Mouse (Mus musculus): ENCODE measurements around the gene Ppl. TPM values are rescaled to one million over a fixed set of nuclear protein-coding genes. Genes with fewer than 3 reads are reported as not detected.

Gene Ppl
- polyA plus RNA-seq, 1 experiment from 2014 or later = 3.2 TPM

GRCm38 (mm10) chr16:5058114-5058513, 74.1 kb downstream of the Ppl start:
- 97% methylated on average over 1 of the region's 1 CpGs for WGBS
- H3K9me3 ChIP-seq (ENCODE audit: low read length) = no peaks in the 10 kb centered on the region
- ATAC-seq (ENCODE audit: low FRiP score, low TSS enrichment) = no peak
- H3K27me3 ChIP-seq (ENCODE audit: insufficient read depth, low read length) = no peaks in the 10 kb centered on the region
- H3K36me3 ChIP-seq (ENCODE audit: insufficient read depth, low read length) = peaks cover 47% of the 10 kb centered on the region
- H3K4me2 ChIP-seq (replicated peaks; ENCODE audit: low read depth, low read length) = no peak overlapping the region
- H3K27ac ChIP-seq (ENCODE audit: low read length) = no peak overlapping the region
- H3K4me3 ChIP-seq (ENCODE audit: low read length) = no peak overlapping the region
- H3K9ac ChIP-seq (replicated peaks; ENCODE audit: low read length) = no peak overlapping the region
- H3K4me1 ChIP-seq (ENCODE audit: insufficient read depth, low read length) = no peaks in the 10 kb centered on the region

DNA sequence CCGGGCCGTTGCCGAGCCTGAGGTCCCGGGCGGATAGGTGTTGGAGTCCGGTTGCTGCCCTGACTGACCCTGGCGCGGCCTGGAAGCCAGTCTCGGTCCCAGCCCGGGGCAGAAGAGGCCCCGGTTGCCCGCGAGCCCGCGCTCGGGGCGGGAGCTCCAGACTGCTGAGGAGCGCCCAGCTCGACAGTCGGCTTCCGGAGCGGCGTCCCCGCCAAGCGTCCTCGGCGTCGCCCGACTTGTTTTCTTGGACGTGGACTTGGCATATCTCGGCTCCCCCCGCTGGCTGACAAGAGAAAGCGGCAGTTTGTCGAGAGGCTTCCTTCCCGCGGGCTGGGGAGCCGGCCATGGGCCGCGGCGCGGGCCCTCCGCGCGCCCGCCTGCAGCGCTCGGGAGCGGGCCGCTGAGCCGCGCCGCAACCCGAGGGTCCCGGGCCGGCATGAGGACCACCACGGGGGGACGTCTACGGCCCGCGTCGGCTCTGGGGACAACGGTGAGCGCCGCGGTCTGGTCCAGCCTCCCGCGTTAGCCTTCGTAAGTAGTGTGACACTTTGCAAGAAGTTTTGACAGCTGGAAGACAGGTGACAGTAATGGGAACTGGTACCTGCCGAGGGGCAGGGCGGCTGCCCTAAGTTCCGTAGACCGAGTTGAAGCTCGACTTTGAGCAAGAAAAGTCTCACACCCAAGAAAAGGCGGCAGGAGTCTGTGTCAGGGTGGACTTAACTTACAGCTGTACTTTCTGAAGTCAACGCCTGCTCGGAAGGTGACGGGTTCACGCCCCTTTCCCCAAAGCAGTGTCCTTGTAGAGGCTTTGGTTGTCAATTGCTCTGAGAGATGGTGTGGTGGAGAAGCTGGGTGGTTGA, 81.7 kb downstream of the Ppl start:
- Histone ChIP-seq H3K4me1 (ENCODE audit: insufficient read depth, low read length) (peaks cover 18% of the 10 kb centered on the region), H3K4me2 (replicated peaks; ENCODE audit: low read depth, low read length) (peak overlapping the region; percentile 90), H3K9me3 (ENCODE audit: low read length) (no peaks in the 10 kb centered on the region), H3K27me3 (ENCODE audit: insufficient read depth, low read length) (no peaks in the 10 kb centered on the region), H3K9ac (replicated peaks; ENCODE audit: low read length) (peak overlapping the region; percentile 75), H3K36me3 (ENCODE audit: insufficient read depth, low read length) (peaks cover 26% of the 10 kb centered on the region), H3K4me3 (ENCODE audit: low read length) (peak overlapping the region; percentile 78), H3K27ac (ENCODE audit: low read length) (peak overlapping the region; percentile 94)
- WGBS = under 1% methylated on average over 75 of the region's 78 CpGs
- ATAC-seq (ENCODE audit: low FRiP score, low TSS enrichment) = peak; percentile 75

GRCm38 (mm10) chr16:5049774-5050234, 82.4 kb downstream of the Ppl start, which contains the start of the genes Glyr1 and Ubn1:
Gene Glyr1 (minus strand): TSS chr16:5049863.
Gene Ubn1 (plus strand): TSS chr16:5050057.
- Histone ChIP-seq H3K27me3 (ENCODE audit: insufficient read depth, low read length) (no peaks in the 10 kb centered on the region), H3K9ac (replicated peaks; ENCODE audit: low read length) (peak within 1 kb of the TSS; percentile 92), H3K36me3 (ENCODE audit: insufficient read depth, low read length) (peaks cover 26% of the 10 kb centered on the region), H3K27ac (ENCODE audit: low read length) (peak within 1 kb of the TSS; percentile 94), H3K9me3 (ENCODE audit: low read length) (no peaks in the 10 kb centered on the region), H3K4me3 (ENCODE audit: low read length) (peak within 1 kb of the TSS; percentile 78), H3K4me2 (replicated peaks; ENCODE audit: low read depth, low read length) (peak within 1 kb of the TSS; percentile 90), H3K4me1 (ENCODE audit: insufficient read depth, low read length) (peaks cover 18% of the 10 kb centered on the region)
- ATAC-seq (ENCODE audit: low FRiP score, low TSS enrichment) = peak; percentile 99
- under 1% methylated on average over 51 of the region's 56 CpGs for WGBS

- Histone ChIP-seq H3K4me2 (replicated peaks; ENCODE audit: low read depth, low read length) (peak overlapping the region; percentile 71), H3K36me3 (ENCODE audit: insufficient read depth, low read length) (peaks cover 30% of the 10 kb centered on the region), H3K9ac (replicated peaks; ENCODE audit: low read length) (peak overlapping the region; percentile 92), H3K27me3 (ENCODE audit: insufficient read depth, low read length) (no peaks in the 10 kb centered on the region), H3K27ac (ENCODE audit: low read length) (peak overlapping the region; percentile 85), H3K4me1 (ENCODE audit: insufficient read depth, low read length) (peaks cover 18% of the 10 kb centered on the region), H3K4me3 (ENCODE audit: low read length) (peak overlapping the region; percentile 78), H3K9me3 (ENCODE audit: low read length) (no peaks in the 10 kb centered on the region)
- peak; percentile 55 for ATAC-seq (ENCODE audit: low FRiP score, low TSS enrichment)
- under 1% methylated on average over 38 of the region's 38 CpGs for WGBS
Observed at GRCm38 (mm10) chr16:5049182-5049773, 82.9 kb downstream of the Ppl start.

- H3K9me3 ChIP-seq (ENCODE audit: low read length) = no peaks in the 10 kb centered on the region
- no peak overlapping the region for H3K4me2 ChIP-seq (replicated peaks; ENCODE audit: low read depth, low read length)
- ATAC-seq (ENCODE audit: low FRiP score, low TSS enrichment) = no peak
- H3K4me3 ChIP-seq (ENCODE audit: low read length) = no peak overlapping the region
- H3K36me3 ChIP-seq (ENCODE audit: insufficient read depth, low read length) = peaks cover 52% of the 10 kb centered on the region
- 96% methylated on average over 3 of the region's 3 CpGs for WGBS
- no peak overlapping the region for H3K27ac ChIP-seq (ENCODE audit: low read length)
- H3K9ac ChIP-seq (replicated peaks; ENCODE audit: low read length) = no peak overlapping the region
- H3K27me3 ChIP-seq (ENCODE audit: insufficient read depth, low read length) = no peaks in the 10 kb centered on the region
- H3K4me1 ChIP-seq (ENCODE audit: insufficient read depth, low read length) = peaks cover 9% of the 10 kb centered on the region
Observed at GRCm38 (mm10) chr16:5045322-5045721, 86.9 kb downstream of the Ppl start.

GRCm38 (mm10) chr16:5036649-5037234, 95.5 kb downstream of the Ppl start:
- H3K9me3 ChIP-seq (ENCODE audit: low read length) = no peaks in the 10 kb centered on the region
- no peak overlapping the region for H3K27ac ChIP-seq (ENCODE audit: low read length)
- no peak overlapping the region for H3K4me2 ChIP-seq (replicated peaks; ENCODE audit: low read depth, low read length)
- no peaks in the 10 kb centered on the region for H3K27me3 ChIP-seq (ENCODE audit: insufficient read depth, low read length)
- no peak overlapping the region for H3K9ac ChIP-seq (replicated peaks; ENCODE audit: low read length)
- no peak overlapping the region for H3K4me3 ChIP-seq (ENCODE audit: low read length)
- 79% methylated on average over 5 of the region's 5 CpGs for WGBS
- H3K36me3 ChIP-seq (ENCODE audit: insufficient read depth, low read length) = peaks cover 72% of the 10 kb centered on the region
- no peak for ATAC-seq (ENCODE audit: low FRiP score, low TSS enrichment)
- no peaks in the 10 kb centered on the region for H3K4me1 ChIP-seq (ENCODE audit: insufficient read depth, low read length)

Other genes with a start within 250 kb of the Ppl start
- 113 and 117 TPM in 2 replicates for gene Mgrn1, start 246.2 kb downstream of the Ppl start, polyA plus RNA-seq (2015; fragmentation: Nextera tagmentation; extraction: Ambion mirVana)
- 171 and 187 TPM in 2 replicates for gene Nudt16l1, start 193.7 kb downstream of the Ppl start, polyA plus RNA-seq (2015; fragmentation: Nextera tagmentation; extraction: Ambion mirVana)
- gene Anks3, start 168.2 kb downstream of the Ppl start, polyA plus RNA-seq (2015; fragmentation: Nextera tagmentation; extraction: Ambion mirVana) = 76.8 and 81.3 TPM in 2 replicates
- gene Sept12, start 134.6 kb downstream of the Ppl start, polyA plus RNA-seq (2015; fragmentation: Nextera tagmentation; extraction: Ambion mirVana) = 0.06 TPM in 1 of 2 replicates, not detected in the other
- gene Smim22, start 125.1 kb downstream of the Ppl start, polyA plus RNA-seq (2015; fragmentation: Nextera tagmentation; extraction: Ambion mirVana) = 12.5 and 15.0 TPM in 2 replicates
- gene Rogdi, start 118.9 kb downstream of the Ppl start, polyA plus RNA-seq (2015; fragmentation: Nextera tagmentation; extraction: Ambion mirVana) = 117 and 123 TPM in 2 replicates
- 172 and 176 TPM in 2 replicates for gene Glyr1, start 82.6 kb downstream of the Ppl start, polyA plus RNA-seq (2015; fragmentation: Nextera tagmentation; extraction: Ambion mirVana)
- gene Ubn1, start 82.4 kb downstream of the Ppl start, polyA plus RNA-seq (2015; fragmentation: Nextera tagmentation; extraction: Ambion mirVana) = 17.4 and 20.2 TPM in 2 replicates
- gene Sec14l5, start 14.7 kb upstream of the Ppl start, polyA plus RNA-seq (2015; fragmentation: Nextera tagmentation; extraction: Ambion mirVana) = 0.06 and 0.09 TPM in 2 replicates
- 21.9 and 25.3 TPM in 2 replicates for gene Nagpa, start 71.6 kb upstream of the Ppl start, polyA plus RNA-seq (2015; fragmentation: Nextera tagmentation; extraction: Ambion mirVana)
- 7.0 and 9.8 TPM in 2 replicates for gene AU021092, start 89.9 kb upstream of the Ppl start, polyA plus RNA-seq (2015; fragmentation: Nextera tagmentation; extraction: Ambion mirVana)
- gene Alg1, start 101.2 kb upstream of the Ppl start, polyA plus RNA-seq (2015; fragmentation: Nextera tagmentation; extraction: Ambion mirVana) = 36.4 and 39.3 TPM in 2 replicates
- gene Eef2kmt, start 123.6 kb upstream of the Ppl start, polyA plus RNA-seq (2015; fragmentation: Nextera tagmentation; extraction: Ambion mirVana) = 36.3 and 39.6 TPM in 2 replicates